Mouse (Mus musculus) activated CD4-positive, CD25-positive, alpha-beta regulatory T cell (primary cell): ENCODE results near the gene Plekhn1. TPM values are rescaled to one million over a fixed set of nuclear protein-coding genes. Genes with fewer than 3 reads are reported as not detected.

Experiments
- polyA plus RNA-seq, 2 experiments: library from polyadenylated mRNA; unstranded; fragments of 100-300 nt; shearing (Covaris generic); gene quantifications; one replicate each; pipeline ENCODE4 v1.2.1; 2017

The Plekhn1 gene
- 10 to 100 TPM; 19.0 to 19.5 TPM for polyA plus RNA-seq

GRCm38 (mm10) chr4:156234701-156235213 is at the start of gene Plekhn1:
TSS of gene Plekhn1 (minus strand) at chr4:156234857.

GRCm38 (mm10) chr4:156255078-156255839 is 20.6 kb upstream of the Plekhn1 start, which contains the start of gene Samd11:
TSS of gene Samd11 (minus strand) at chr4:156255657.

GRCm38 (mm10) chr4:156235808-156236533 is 1.3 kb upstream of the Plekhn1 start, which contains the start of gene Noc2l:
TSS of gene Noc2l (plus strand) at chr4:156236010.

GRCm38 (mm10) chr4:156215649-156216048 is 19.0 kb downstream of the Plekhn1 start, which contains the start of gene Perm1:
TSS of gene Perm1 (plus strand) at chr4:156215868.

GRCm38 (mm10) chr4:156203001-156203412 is 31.6 kb downstream of the Plekhn1 start, which contains the start of gene AW011738:
TSS of gene AW011738 (plus strand) at chr4:156203304.

GRCm38 (mm10) chr4:156200623-156201475 is 33.8 kb downstream of the Plekhn1 start, which contains the start of gene Isg15:
TSS of gene Isg15 (minus strand) at chr4:156200818.

GRCm38 (mm10) chr4:156197131-156197828 is 37.4 kb downstream of the Plekhn1 start, which contains the start of gene Agrn:
TSS of gene Agrn (minus strand) at chr4:156197488.

Other genes with a start within 250 kb of the Plekhn1 start
- 1 to 10 TPM; 7.4 to 9.5 TPM for gene B3galt6, start 242.2 kb downstream of the Plekhn1 start, polyA plus RNA-seq
- 100 to 1,000 TPM; 563 to 617 TPM for gene Sdf4, start 242.0 kb downstream of the Plekhn1 start, polyA plus RNA-seq
- 1,000 to 10,000 TPM in 1 of 2 experiments, 100 to 1,000 TPM in 1; 923 to 1,159 TPM for gene Tnfrsf4, start 221.0 kb downstream of the Plekhn1 start, polyA plus RNA-seq
- 1,000 to 10,000 TPM in 1 of 2 experiments, 100 to 1,000 TPM in 1; 560 to 1,034 TPM for gene Tnfrsf18, start 208.7 kb downstream of the Plekhn1 start, polyA plus RNA-seq
- under 1 TPM; 0.22 to 0.50 TPM for gene Ttll10, start 175.4 kb downstream of the Plekhn1 start, polyA plus RNA-seq
- 10 to 100 TPM; 13.2 to 14.3 TPM for gene 9430015G10Rik, start 124.9 kb downstream of the Plekhn1 start, polyA plus RNA-seq
- gene Rnf223, start 104.3 kb downstream of the Plekhn1 start, polyA plus RNA-seq = under 1 TPM in 1 of 2 experiments, not detected in 1; 0.07 TPM
- gene Agrn, start 37.4 kb downstream of the Plekhn1 start, polyA plus RNA-seq = 1 to 10 TPM; 3.9 to 6.5 TPM
- gene Isg15, start 34.0 kb downstream of the Plekhn1 start, polyA plus RNA-seq = 10 to 100 TPM; 71.8 to 72.7 TPM
- gene AW011738, start 31.6 kb downstream of the Plekhn1 start, polyA plus RNA-seq = 10 to 100 TPM; 18.1 to 19.0 TPM
- 1 to 10 TPM; 1.4 to 2.0 TPM for gene Perm1, start 19.0 kb downstream of the Plekhn1 start, polyA plus RNA-seq
- gene Noc2l, start 1.2 kb upstream of the Plekhn1 start, polyA plus RNA-seq = 100 to 1,000 TPM; 107 to 135 TPM
- 10 to 100 TPM in 1 of 2 experiments, under 1 TPM in 1; 0.27 to 12.4 TPM for gene Samd11, start 20.8 kb upstream of the Plekhn1 start, polyA plus RNA-seq
- under 1 TPM in 1 of 2 experiments, not detected in 1; 0.06 TPM for gene Vmn2r-ps159, start 96.2 kb upstream of the Plekhn1 start, polyA plus RNA-seq